Mouse (Mus musculus) spleen, embryonic (tissue): ENCODE measurements around the gene Tcirg1.

Experiments
- CTCF ChIA-PET: fragments of 350-600 bp; sonication (Branson Sonifier 250); formaldehyde crosslinking; loops from one replicate; lab custom pipeline; 2022; lab: Charles Lee

Gene Tcirg1

GRCm38 (mm10) chr19:3902966-3903365, 4.0 kb downstream of the Tcirg1 start:
- CTCF ChIA-PET = interaction anchor here (0.5 kb wide), 1 partner anchor 139 kb away, joined by 3 read pairs; no protein-coding TSS in a partner anchor

- CTCF ChIA-PET = no interaction called here
Measured at GRCm38 (mm10) chr19:3899618-3900017, 7.3 kb downstream of the Tcirg1 start.

GRCm38 (mm10) chr19:3898952-3899351, 8.0 kb downstream of the Tcirg1 start:
- CTCF ChIA-PET = no interaction called here

GRCm38 (mm10) chr19:3897557-3897956, 9.4 kb downstream of the Tcirg1 start:
- CTCF ChIA-PET = no interaction called here

- CTCF ChIA-PET = no interaction called here
Measured at GRCm38 (mm10) chr19:3896208-3896607, 10.7 kb downstream of the Tcirg1 start.

GRCm38 (mm10) chr19:3895171-3895631, 11.7 kb downstream of the Tcirg1 start:
- CTCF ChIA-PET = no interaction called here

GRCm38 (mm10) chr19:3894294-3894693, 12.6 kb downstream of the Tcirg1 start:
- CTCF ChIA-PET = interaction anchor here (0.8 kb wide), 1 partner anchor 55 kb away, joined by 3 read pairs; no protein-coding TSS in a partner anchor

- CTCF ChIA-PET = interaction anchor here (0.8 kb wide), 1 partner anchor 56 kb away, joined by 3 read pairs; no protein-coding TSS in a partner anchor
Measured at GRCm38 (mm10) chr19:3893545-3894116, 13.3 kb downstream of the Tcirg1 start.

GRCm38 (mm10) chr19:3890181-3890580, 16.8 kb downstream of the Tcirg1 start:
- CTCF ChIA-PET = interaction anchor here (0.6 to 2.2 kb wide), 3 partner anchors 88 to 366 kb away, joined by 3 to 11 read pairs (median 8); no protein-coding TSS in a partner anchor

- CTCF ChIA-PET = interaction anchor here (2.2 kb wide), 1 partner anchor 91 kb away, joined by 11 read pairs; no protein-coding TSS in a partner anchor
Measured at GRCm38 (mm10) chr19:3889096-3889495, 17.8 kb downstream of the Tcirg1 start.

GRCm38 (mm10) chr19:3884325-3884990, 22.5 kb downstream of the Tcirg1 start:
- CTCF ChIA-PET = interaction anchor here (0.6 kb wide), 1 partner anchor 1934 kb away, joined by 3 read pairs; no protein-coding TSS in a partner anchor

GRCm38 (mm10) chr19:3882214-3882613, 24.7 kb downstream of the Tcirg1 start:
- CTCF ChIA-PET = interaction anchor here (0.6 kb wide), 1 partner anchor 1215 kb away, joined by 3 read pairs; no protein-coding TSS in a partner anchor

GRCm38 (mm10) chr19:3880054-3880848, 26.7 kb downstream of the Tcirg1 start:
- CTCF ChIA-PET = no interaction called here

- CTCF ChIA-PET = interaction anchor here (0.5 to 0.6 kb wide), 2 partner anchors 38 to 441 kb away, joined by 3 to 10 read pairs; no protein-coding TSS in a partner anchor
Measured at GRCm38 (mm10) chr19:3875045-3875444, 31.9 kb downstream of the Tcirg1 start.

- CTCF ChIA-PET = no interaction called here
Measured at GRCm38 (mm10) chr19:3872373-3872772, 34.6 kb downstream of the Tcirg1 start.

- CTCF ChIA-PET = no interaction called here
Measured at GRCm38 (mm10) chr19:3871468-3871867, 35.5 kb downstream of the Tcirg1 start.

GRCm38 (mm10) chr19:3868290-3868689, 38.6 kb downstream of the Tcirg1 start:
- CTCF ChIA-PET = no interaction called here

- CTCF ChIA-PET = no interaction called here
Measured at GRCm38 (mm10) chr19:3864960-3865359, 42.0 kb downstream of the Tcirg1 start.

GRCm38 (mm10) chr19:3862713-3863112, 44.2 kb downstream of the Tcirg1 start:
- CTCF ChIA-PET = no interaction called here

GRCm38 (mm10) chr19:3857220-3857619, 49.7 kb downstream of the Tcirg1 start:
- CTCF ChIA-PET = interaction anchor here (0.7 kb wide), 1 partner anchor 66 kb away, joined by 3 read pairs; no protein-coding TSS in a partner anchor

GRCm38 (mm10) chr19:3855601-3856000, 51.3 kb downstream of the Tcirg1 start:
- CTCF ChIA-PET = no interaction called here

- CTCF ChIA-PET = no interaction called here
Measured at GRCm38 (mm10) chr19:3855091-3855490, 51.8 kb downstream of the Tcirg1 start.
